Mouse (Mus musculus) spleen, adult 2 months (tissue): ENCODE results near the gene Shc1.

Source experiments
- CTCF ChIP-seq: fragments of 200-500 bp; IDR thresholded peaks from 2 replicates; pipeline ENCODE4 v1.5.1; 2011; ENCODE audit warnings: mild to moderate bottlenecking, inconsistent platforms; ENCODE audit not compliant: insufficient read depth, insufficient read length, insufficient replicate concordance; ENCODE audit errors: extremely low read depth
- POLR2A ChIP-seq: fragments of 200-500 bp; IDR thresholded peaks from 2 replicates; pipeline ENCODE4 v1.6.1; 2011; ENCODE audit warnings: low read depth, low read length, inconsistent platforms

DNA sequence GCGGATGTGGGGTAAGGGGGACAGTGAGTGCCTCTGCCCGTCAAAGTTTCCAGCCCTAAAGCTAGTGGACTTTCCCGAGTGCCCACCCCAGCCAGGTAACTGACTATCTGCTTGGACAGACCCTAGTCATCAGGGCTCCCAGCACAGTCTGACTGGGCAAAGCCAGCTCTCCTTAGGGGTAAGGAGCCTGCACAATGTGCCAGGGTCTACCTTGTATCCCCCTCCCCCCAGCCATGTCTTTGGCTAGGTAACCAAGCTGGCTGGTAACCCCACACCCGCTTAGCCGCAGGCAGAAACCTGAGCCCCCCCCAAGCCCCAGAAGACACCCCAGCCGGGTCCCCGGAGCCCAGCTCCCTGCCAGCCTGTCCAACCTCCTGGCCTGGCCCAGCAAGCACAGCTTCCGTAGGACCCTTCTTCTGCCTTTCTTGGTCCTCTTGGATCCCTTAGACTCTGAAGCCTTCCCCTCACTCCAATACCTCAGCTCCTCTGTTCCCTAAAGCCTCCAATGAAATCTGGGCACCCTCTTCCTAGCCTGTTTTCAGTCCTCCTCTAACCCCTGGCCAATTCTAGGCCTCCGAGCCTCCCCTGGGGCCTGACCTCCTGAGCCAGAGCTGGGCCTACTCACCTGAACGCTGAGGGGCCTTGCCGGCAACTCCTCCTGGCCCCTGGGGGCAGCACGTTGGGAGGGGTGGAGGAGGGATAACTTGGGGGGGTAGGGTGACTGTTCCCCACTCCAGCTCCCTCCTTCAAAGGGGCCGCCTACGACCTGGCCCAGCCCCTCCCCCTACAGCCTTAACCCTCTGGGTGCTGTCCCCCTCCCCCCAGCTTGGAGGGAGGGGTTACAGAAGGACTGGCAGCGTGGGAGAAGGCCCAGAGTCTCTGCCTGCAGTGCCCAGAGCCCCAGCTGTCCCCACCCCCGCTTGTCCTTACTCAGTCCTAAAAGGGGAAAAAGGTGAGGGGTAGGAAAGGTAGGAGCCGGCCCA, 31.5 kb upstream of the Shc1 start:
- TF ChIP-seq CTCF = no peak
- no peak for TF ChIP-seq POLR2A
